Mouse (Mus musculus) G1E (cell line): ENCODE measurements around the gene Efna3. TPM values are rescaled to one million over a fixed set of nuclear protein-coding genes. Genes with fewer than 3 reads are reported as not detected.

Experiments used
- ATAC-seq: 2 replicates; pipeline ENCODE4 v1.8.0; 2016; ENCODE audit warnings: mild to moderate bottlenecking; ENCODE audit not compliant: insufficient number of reproducible peaks, poor library complexity, low FRiP score, severe bottlenecking; ENCODE audit errors: extremely low read depth
- DNase-seq: peaks from one replicate; pipeline ENCODE4 v3.0.0; 2012; ENCODE audit warnings: low spot score
- H3K27me3 ChIP-seq: 2 replicates; pipeline ENCODE4 v1.6.1; 2012; ENCODE audit warnings: mild to moderate bottlenecking, low read length, inconsistent platforms; ENCODE audit not compliant: insufficient read depth
- H3K36me3 ChIP-seq: replicated peaks from 2 replicates; pipeline ENCODE3; 2012; ENCODE audit warnings: mild to moderate bottlenecking, inconsistent platforms
- H3K4me1 ChIP-seq: 2 replicates; pipeline ENCODE4 v1.6.1; 2012; ENCODE audit warnings: low read depth, low read length, inconsistent platforms, mixed read lengths; ENCODE audit not compliant: insufficient read depth
- H3K4me3 ChIP-seq: 2 replicates; pipeline ENCODE4 v1.5.1; 2012; ENCODE audit warnings: low read depth, mild to moderate bottlenecking, inconsistent platforms, low read length, moderate library complexity, mixed read lengths
- H3K9me3 ChIP-seq: replicated peaks from 2 replicates; pipeline ENCODE4 v1.6.1; 2012; ENCODE audit warnings: inconsistent platforms
- CTCF ChIP-seq: IDR thresholded peaks from 2 replicates; pipeline ENCODE4 v1.5.1; 2012; ENCODE audit warnings: low read depth, low read length, inconsistent platforms, mixed read lengths
- GATA1 ChIP-seq: IDR thresholded peaks from 2 replicates; pipeline ENCODE4 v1.6.1; 2012; ENCODE audit warnings: borderline replicate concordance, low read length, inconsistent platforms, mixed read lengths
- GATA2 ChIP-seq: IDR thresholded peaks from 2 replicates; pipeline ENCODE4 v1.6.1; 2012; ENCODE audit warnings: low read depth, low read length, inconsistent platforms, borderline replicate concordance
- POLR2AphosphoS5 ChIP-seq: IDR thresholded peaks from 2 replicates; pipeline ENCODE4 v1.6.1; 2012; ENCODE audit warnings: low read depth, low read length, inconsistent platforms; ENCODE audit not compliant: insufficient replicate concordance
- TAL1 ChIP-seq: conservative IDR thresholded peaks from 2 replicates; pipeline ENCODE4 v1.6.1; 2012; ENCODE audit warnings: low read depth, low read length, inconsistent platforms, mixed read lengths
- polyA plus RNA-seq: library from polyadenylated mRNA; stranded (reverse); fragments of >175 nt; gene quantifications from 2 replicates; pipeline ENCODE4 v1.2.3, GENCODE M21; 2012
- total RNA-seq, 2 experiments: library from RNA; stranded (forward) in 1 of 2; stranded (reverse) in 1 of 2; fragments of 200-1000 nt in 1 of 2; fragments of >200 nt in 1 of 2; fragmentation: Nextera tagmentation in 1 of 2; gene quantifications; 2 replicates each; pipeline ENCODE4 v1.2.3; 2014 to 2017

Gene Efna3
- total and polyA plus RNA-seq, 3 experiments: not detected

DNA sequence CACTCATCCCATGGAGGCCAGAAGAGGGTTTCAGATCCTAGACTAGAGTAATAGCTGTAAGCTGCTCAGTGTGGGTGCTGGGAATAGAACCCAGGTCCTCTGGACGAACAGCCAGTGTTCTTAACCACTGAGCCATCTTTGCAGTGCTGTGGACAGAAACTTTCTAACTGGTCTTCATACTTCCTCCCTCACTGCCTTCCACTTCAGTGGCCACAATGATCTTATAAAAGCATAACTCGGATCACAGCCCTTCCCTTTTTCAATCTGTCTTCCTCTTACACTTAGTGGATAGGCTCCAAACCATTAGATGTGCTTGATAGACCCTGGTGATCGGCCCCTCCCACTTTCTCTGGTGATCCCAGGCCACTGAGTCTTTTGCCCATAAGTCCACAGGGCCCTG is 37.5 kb upstream of the Efna3 start:
- TF ChIP-seq POLR2AphosphoS5 (no peak), CTCF (no peak), GATA1 (no peak), GATA2 (no peak), TAL1 (no peak)
- H3K36me3 ChIP-seq: no peaks in the 10 kb centered on the region
- ATAC-seq (no peak), DNase-seq (no peak)
- no peaks in the 10 kb centered on the region for H3K9me3 ChIP-seq
- H3K27me3 ChIP-seq: peaks cover 60% of the 10 kb centered on the region
- peaks cover 8% of the 10 kb centered on the region for H3K4me1 ChIP-seq
- no peak overlapping the region for H3K4me3 ChIP-seq

DNA sequence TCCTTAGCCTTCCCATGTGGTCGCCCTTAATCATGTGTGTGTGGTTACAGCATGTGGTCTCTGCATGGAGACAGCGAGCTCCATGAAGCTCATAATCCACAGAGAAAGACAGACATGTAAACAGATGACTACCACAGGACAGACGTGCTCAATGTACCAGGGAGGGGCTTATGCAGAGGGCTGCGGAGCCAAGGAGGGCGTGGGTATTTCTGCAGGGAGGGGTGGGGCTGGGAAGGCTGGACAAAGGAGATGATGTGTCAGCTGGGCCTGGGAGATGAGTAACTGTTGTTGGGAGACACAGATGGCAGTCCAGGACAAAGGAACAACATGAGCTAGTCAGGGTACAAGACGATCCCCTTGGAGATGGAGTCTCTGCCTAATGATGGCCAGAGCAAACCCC is 36.9 kb upstream of the Efna3 start:
- Histone ChIP-seq H3K36me3 (no peaks in the 10 kb centered on the region), H3K9me3 (no peaks in the 10 kb centered on the region), H3K4me1 (peaks cover 8% of the 10 kb centered on the region), H3K4me3 (no peak overlapping the region), H3K27me3 (peaks cover 56% of the 10 kb centered on the region)
- no peak for ATAC-seq
- TF ChIP-seq TAL1 (no peak), GATA1 (no peak), GATA2 (no peak), POLR2AphosphoS5 (no peak), CTCF (no peak)
- no peak for DNase-seq

DNA sequence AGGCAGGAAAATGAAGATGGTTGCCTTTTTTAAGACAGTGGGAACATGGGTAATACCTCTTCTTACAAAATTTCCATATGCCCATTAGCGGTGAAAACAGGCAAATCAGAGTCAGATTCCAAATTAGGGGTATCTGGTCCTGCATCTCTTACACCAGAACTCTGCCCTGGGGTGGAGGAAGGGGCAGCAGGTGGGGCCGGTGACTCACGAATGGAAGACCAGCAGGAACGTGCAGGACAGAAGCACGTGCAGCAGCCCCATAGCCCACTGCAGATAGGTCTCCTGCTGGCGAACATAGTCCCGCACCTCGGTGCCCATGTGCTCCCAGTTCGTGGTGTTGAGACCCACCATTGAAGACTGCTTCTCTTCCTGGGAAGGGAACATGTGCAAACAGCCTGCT is 33.3 kb upstream of the Efna3 start:
- H3K27me3 ChIP-seq: peaks cover 68% of the 10 kb centered on the region
- no peak overlapping the region for H3K4me3 ChIP-seq
- TF ChIP-seq GATA2 (no peak), CTCF (no peak), TAL1 (no peak), GATA1 (no peak), POLR2AphosphoS5 (no peak)
- H3K4me1 ChIP-seq: peaks cover 14% of the 10 kb centered on the region
- H3K9me3 ChIP-seq: no peaks in the 10 kb centered on the region
- DNase-seq (no peak), ATAC-seq (no peak)
- H3K36me3 ChIP-seq: no peaks in the 10 kb centered on the region

DNA sequence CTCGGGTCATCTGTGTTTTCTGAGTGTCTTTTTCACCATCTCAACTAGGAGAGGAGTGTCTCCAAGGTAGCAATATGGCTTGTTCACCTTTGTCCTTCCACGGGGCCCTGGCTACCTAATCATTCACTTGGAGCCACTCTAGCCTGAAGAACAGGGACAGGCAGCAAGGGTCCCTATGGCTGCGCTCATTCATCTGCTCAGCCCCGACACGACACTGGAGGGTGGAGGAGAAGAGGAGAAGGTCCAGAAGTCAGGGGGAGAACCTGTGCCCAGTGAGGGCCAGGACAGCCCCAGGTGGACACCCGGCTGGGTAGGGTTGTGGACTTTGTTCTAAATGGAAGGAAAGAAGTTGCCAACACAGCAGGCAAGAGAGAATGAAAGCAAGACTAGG is 32.7 kb upstream of the Efna3 start:
- TF ChIP-seq GATA1 (no peak), TAL1 (no peak), CTCF (no peak), GATA2 (no peak), POLR2AphosphoS5 (no peak)
- H3K4me1 ChIP-seq: peaks cover 14% of the 10 kb centered on the region
- H3K36me3 ChIP-seq: no peaks in the 10 kb centered on the region
- no peak overlapping the region for H3K4me3 ChIP-seq
- ATAC-seq (no peak), DNase-seq (no peak)
- H3K27me3 ChIP-seq: peaks cover 69% of the 10 kb centered on the region
- no peaks in the 10 kb centered on the region for H3K9me3 ChIP-seq

DNA sequence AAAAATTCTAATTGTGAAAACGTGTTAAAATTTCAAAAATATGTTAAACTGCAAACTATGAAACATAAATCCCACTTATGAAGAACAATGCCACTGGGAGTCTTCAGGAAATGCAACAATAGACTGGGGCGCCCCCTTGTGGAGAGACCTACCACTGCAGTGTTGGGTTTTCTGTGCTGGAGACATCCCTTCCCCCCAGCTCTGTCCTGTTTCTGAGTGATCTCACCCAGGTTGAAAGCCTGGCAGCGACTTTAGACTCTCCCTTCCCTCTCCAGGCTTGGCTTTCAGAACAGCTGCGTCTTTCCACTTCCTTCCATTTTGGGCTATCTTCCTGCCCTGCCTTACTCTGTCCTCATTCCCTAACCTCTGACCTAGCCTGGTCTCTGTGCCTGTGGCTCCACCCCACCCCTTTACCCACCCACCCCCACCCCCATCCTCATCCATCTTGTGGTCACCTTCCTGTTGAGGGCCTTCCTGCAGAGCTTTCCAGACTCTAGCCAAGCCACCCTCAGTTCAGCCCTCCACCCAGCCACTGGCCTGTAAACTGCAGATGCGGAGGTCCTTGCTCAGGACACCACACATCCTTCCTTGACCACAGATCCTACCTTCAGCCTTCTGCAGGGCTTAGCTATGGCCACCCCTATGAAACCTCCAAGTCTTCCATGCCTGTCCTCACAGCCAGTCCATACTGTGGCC is 32.2 kb upstream of the Efna3 start:
- H3K36me3 ChIP-seq: no peaks in the 10 kb centered on the region
- ATAC-seq: no peak
- TF ChIP-seq TAL1 (no peak), GATA1 (no peak), CTCF (peak; percentile 91), POLR2AphosphoS5 (no peak), GATA2 (no peak)
- peaks cover 17% of the 10 kb centered on the region for H3K4me1 ChIP-seq
- no peaks in the 10 kb centered on the region for H3K9me3 ChIP-seq
- peaks cover 70% of the 10 kb centered on the region for H3K27me3 ChIP-seq
- DNase-seq: peak; percentile 57
- no peak overlapping the region for H3K4me3 ChIP-seq

DNA sequence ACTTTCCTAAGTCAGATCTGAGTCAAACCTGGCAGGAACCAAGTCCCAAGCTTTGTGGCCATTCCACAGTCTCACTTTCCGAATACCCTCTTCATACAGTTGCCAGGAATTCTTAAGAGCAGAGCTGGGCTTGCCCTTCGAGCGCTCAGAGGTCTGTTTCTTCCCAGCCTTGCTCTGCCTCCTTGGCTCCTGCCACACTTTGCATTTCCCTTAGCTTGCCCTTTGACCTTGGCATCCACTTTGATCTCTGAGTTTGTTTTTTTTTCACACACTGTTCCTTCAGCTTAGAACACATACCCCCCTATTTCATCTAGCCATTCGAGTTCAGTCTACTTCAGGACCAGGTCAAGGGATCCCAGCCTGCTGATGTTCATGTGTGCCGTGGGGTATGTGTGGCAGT is 28.5 kb upstream of the Efna3 start:
- H3K27me3 ChIP-seq: peaks cover 76% of the 10 kb centered on the region
- H3K4me1 ChIP-seq: peaks cover 19% of the 10 kb centered on the region
- no peaks in the 10 kb centered on the region for H3K9me3 ChIP-seq
- DNase-seq (no peak), ATAC-seq (no peak)
- H3K4me3 ChIP-seq: no peak overlapping the region
- TF ChIP-seq CTCF: no peak
- TF ChIP-seq POLR2AphosphoS5: no peak
- TF ChIP-seq GATA2: no peak
- no peak for TF ChIP-seq TAL1
- TF ChIP-seq GATA1: no peak
- H3K36me3 ChIP-seq: no peaks in the 10 kb centered on the region
